Mouse (Mus musculus): ENCODE results near the gene Saxo1. TPM values are rescaled to one million over a fixed set of nuclear protein-coding genes. Genes with fewer than 3 reads are reported as not detected.
A peak's percentile ranks its signal among the peaks of the same experiment; 100 is the strongest.

The Saxo1 gene
- polyA plus RNA-seq, 1 experiment = 0.34 TPM

- no peak for DNase-seq (ENCODE audit: low read depth)
Measured at GRCm38 (mm10) chr4:86527162-86528136, 30.7 kb downstream of the Saxo1 start.

- no peak for DNase-seq (ENCODE audit: low read depth)
Measured at GRCm38 (mm10) chr4:86524483-86524882, 33.6 kb downstream of the Saxo1 start.

- DNase-seq (ENCODE audit: low read depth) = no peak
Measured at GRCm38 (mm10) chr4:86523771-86524170, 34.4 kb downstream of the Saxo1 start.

GRCm38 (mm10) chr4:86520695-86521094 is 37.4 kb downstream of the Saxo1 start:
- no peak for DNase-seq (ENCODE audit: low read depth)

- no peak for DNase-seq (ENCODE audit: low read depth)
Measured at GRCm38 (mm10) chr4:86519953-86520352, 38.2 kb downstream of the Saxo1 start.

- DNase-seq (ENCODE audit: low read depth) = peak; percentile 38
Measured at GRCm38 (mm10) chr4:86504656-86505055, 53.5 kb downstream of the Saxo1 start.

GRCm38 (mm10) chr4:86499561-86499960 is 58.6 kb downstream of the Saxo1 start:
- no peak for DNase-seq (ENCODE audit: low read depth)

GRCm38 (mm10) chr4:86498754-86499153 is 59.4 kb downstream of the Saxo1 start:
- no peak for DNase-seq (ENCODE audit: low read depth)

GRCm38 (mm10) chr4:86489128-86489527 is 69.0 kb downstream of the Saxo1 start:
- DNase-seq (ENCODE audit: low read depth) = no peak

- no peak for DNase-seq (ENCODE audit: low read depth)
Measured at GRCm38 (mm10) chr4:86486901-86487300, 71.2 kb downstream of the Saxo1 start.

GRCm38 (mm10) chr4:86486491-86486890 is 71.6 kb downstream of the Saxo1 start:
- no peak for DNase-seq (ENCODE audit: low read depth)

- DNase-seq (ENCODE audit: low read depth) = no peak
Measured at GRCm38 (mm10) chr4:86485052-86485451, 73.1 kb downstream of the Saxo1 start.

- no peak for DNase-seq (ENCODE audit: low read depth)
Measured at GRCm38 (mm10) chr4:86483686-86484085, 74.4 kb downstream of the Saxo1 start.

GRCm38 (mm10) chr4:86483013-86483615 is 75.0 kb downstream of the Saxo1 start:
- DNase-seq (ENCODE audit: low read depth) = no peak

- no peak for DNase-seq (ENCODE audit: low read depth)
Measured at GRCm38 (mm10) chr4:86480891-86481290, 77.2 kb downstream of the Saxo1 start.

GRCm38 (mm10) chr4:86464808-86465207 is 93.3 kb downstream of the Saxo1 start:
- DNase-seq (ENCODE audit: low read depth) = no peak

GRCm38 (mm10) chr4:86450468-86450867 is 107.7 kb downstream of the Saxo1 start:
- no peak for DNase-seq (ENCODE audit: low read depth)

- DNase-seq (ENCODE audit: low read depth) = no peak
Measured at GRCm38 (mm10) chr4:86436336-86436735, 121.8 kb downstream of the Saxo1 start.

- DNase-seq (ENCODE audit: low read depth) = no peak
Measured at GRCm38 (mm10) chr4:86435631-86436030, 122.5 kb downstream of the Saxo1 start.

- no peak for DNase-seq (ENCODE audit: low read depth)
Measured at GRCm38 (mm10) chr4:86428091-86428745, 129.9 kb downstream of the Saxo1 start.

- no peak for DNase-seq (ENCODE audit: low read depth)
Measured at GRCm38 (mm10) chr4:86427312-86427711, 130.8 kb downstream of the Saxo1 start.

GRCm38 (mm10) chr4:86426549-86426948 is 131.6 kb downstream of the Saxo1 start:
- DNase-seq (ENCODE audit: low read depth) = no peak

Measured in gonadal fat pad, adult 2 months (tissue).